Mouse (Mus musculus): ENCODE results near the gene Dab1. TPM values are rescaled to one million over a fixed set of nuclear protein-coding genes. Genes with fewer than 3 reads are reported as not detected.

The Dab1 gene
- total and polyA plus RNA-seq, 3 experiments = not detected

DNA sequence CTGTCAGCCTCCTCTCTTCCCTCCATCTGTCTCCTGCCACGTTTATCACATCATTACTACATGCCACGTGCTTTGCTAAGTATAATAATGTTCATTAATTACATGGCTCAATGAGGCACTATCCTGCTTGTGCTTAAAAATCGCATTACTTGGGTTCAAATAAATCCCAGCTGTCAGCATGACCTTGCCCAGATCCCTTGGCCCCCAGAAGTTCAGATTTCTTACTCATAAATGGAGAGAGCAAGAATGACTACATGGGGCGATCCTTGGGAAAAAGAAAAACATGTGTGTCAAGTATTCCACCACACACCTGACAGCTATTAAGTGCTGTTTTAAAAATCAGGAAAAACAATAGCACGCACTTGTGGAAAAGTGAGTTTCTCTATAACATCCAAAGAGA is 963.6 kb downstream of the Dab1 start:
- Histone ChIP-seq H3K27me3 (ENCODE audit: control insufficient read depth in 1 of 2, insufficient read depth in 2 of 2, low read length in 2 of 2) (no peaks in the 10 kb centered on the region), H3K9me3 (replicated peaks; ENCODE audit: insufficient read depth, low read length) (no peaks in the 10 kb centered on the region), H3K4me3 (ENCODE audit: control insufficient read depth in 1 of 2, insufficient read depth in 1 of 2, low read depth in 2 of 2, low read length in 2 of 2) (no peak overlapping the region), H3K9ac (ENCODE audit: control insufficient read depth, low read depth, low read length, poor library complexity, severe bottlenecking) (no peak overlapping the region), H3K79me2 (ENCODE audit: control insufficient read depth, insufficient read depth, low read length, poor library complexity) (no peaks in the 10 kb centered on the region), H3K4me1 (ENCODE audit: control insufficient read depth in 1 of 2, insufficient read depth in 2 of 2, low read length in 2 of 2) (no peaks in the 10 kb centered on the region), H3K36me3 (ENCODE audit: control insufficient read depth in 1 of 2, insufficient read depth in 2 of 2, low read length in 2 of 2) (no peaks in the 10 kb centered on the region), H3K27ac (ENCODE audit: control insufficient read depth, low read depth, low read length) (no peak overlapping the region)
- DNase-seq (ENCODE audit: low read depth, low spot score) = no peak
- TF ChIP-seq TCF12 (IDR thresholded peaks at IDR 0.05; ENCODE audit: low read depth, low read length) (no peak), USF2 (IDR thresholded peaks at IDR 0.05; ENCODE audit: borderline replicate concordance in 1 of 2, insufficient read depth in 1 of 2, low read depth in 1 of 2, low read length in 2 of 2) (no peak), MAFK (IDR thresholded peaks at IDR 0.05; ENCODE audit: borderline replicate concordance, low read depth, low read length) (no peak)

DNA sequence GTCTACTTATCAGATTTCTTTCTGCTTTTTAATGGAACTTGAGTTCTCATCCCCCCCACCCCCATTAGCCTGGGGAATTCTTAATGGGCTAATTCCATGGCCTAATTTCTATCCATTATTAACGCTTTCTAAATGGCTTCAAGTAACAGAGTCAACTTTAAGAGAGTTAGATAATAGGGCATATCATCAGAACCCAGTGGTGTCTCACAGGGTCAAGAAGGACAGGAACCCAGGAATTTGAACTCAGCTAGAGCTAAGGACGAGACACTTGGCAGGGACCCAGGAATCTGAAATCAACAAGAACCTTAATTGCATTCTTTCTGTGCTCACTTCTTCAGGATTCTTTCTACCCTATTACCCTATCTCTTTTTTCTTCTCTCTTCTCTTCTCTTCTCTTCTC is 968.7 kb downstream of the Dab1 start:
- no peak for DNase-seq (ENCODE audit: low read depth, low spot score)
- Histone ChIP-seq H3K36me3 (ENCODE audit: control insufficient read depth in 1 of 2, insufficient read depth in 2 of 2, low read length in 2 of 2) (no peaks in the 10 kb centered on the region), H3K4me1 (ENCODE audit: control insufficient read depth in 1 of 2, insufficient read depth in 2 of 2, low read length in 2 of 2) (no peaks in the 10 kb centered on the region), H3K79me2 (ENCODE audit: control insufficient read depth, insufficient read depth, low read length, poor library complexity) (no peaks in the 10 kb centered on the region), H3K27ac (ENCODE audit: control insufficient read depth, low read depth, low read length) (no peak overlapping the region), H3K27me3 (ENCODE audit: control insufficient read depth in 1 of 2, insufficient read depth in 2 of 2, low read length in 2 of 2) (no peaks in the 10 kb centered on the region), H3K9me3 (replicated peaks; ENCODE audit: insufficient read depth, low read length) (no peaks in the 10 kb centered on the region), H3K4me3 (ENCODE audit: control insufficient read depth in 1 of 2, insufficient read depth in 1 of 2, low read depth in 2 of 2, low read length in 2 of 2) (no peak overlapping the region), H3K9ac (ENCODE audit: control insufficient read depth, low read depth, low read length, poor library complexity, severe bottlenecking) (no peak overlapping the region)
- no peak for TF ChIP-seq HCFC1 (IDR thresholded peaks at IDR 0.05; ENCODE audit: low read depth, low read length)
- no peak for TF ChIP-seq ZC3H11A (IDR thresholded peaks at IDR 0.05; ENCODE audit: low read depth, low read length)
- TF ChIP-seq RAD21 (IDR thresholded peaks at IDR 0.05; ENCODE audit: low read depth, low read length) = no peak
- no peak for TF ChIP-seq EP300 (IDR thresholded peaks at IDR 0.05; ENCODE audit: low read depth in 1 of 2, low read length in 2 of 2)
- no peak for TF ChIP-seq TBP (IDR thresholded peaks at IDR 0.05; ENCODE audit: low read depth, low read length)
- TF ChIP-seq POLR2AphosphoS2 (IDR thresholded peaks at IDR 0.05; ENCODE audit: low read length) = no peak
- no peak for TF ChIP-seq RCOR1 (IDR thresholded peaks at IDR 0.05; ENCODE audit: low read depth, low read length)
- no peak for TF ChIP-seq TCF12 (IDR thresholded peaks at IDR 0.05; ENCODE audit: low read depth, low read length)
- no peak for TF ChIP-seq POLR2AphosphoS5 (IDR thresholded peaks at IDR 0.05; ENCODE audit: borderline replicate concordance, low read depth, low read length)
- TF ChIP-seq USF2 (IDR thresholded peaks at IDR 0.05; ENCODE audit: borderline replicate concordance in 1 of 2, insufficient read depth in 1 of 2, low read depth in 1 of 2, low read length in 2 of 2) = no peak
- TF ChIP-seq MAFK (IDR thresholded peaks at IDR 0.05; ENCODE audit: borderline replicate concordance, low read depth, low read length) = no peak
- no peak for TF ChIP-seq MAZ (IDR thresholded peaks at IDR 0.05; ENCODE audit: low read depth, low read length)
- TF ChIP-seq TAL1 (IDR thresholded peaks at IDR 0.05; ENCODE audit: low read length) = no peak
- TF ChIP-seq NRF1 (IDR thresholded peaks at IDR 0.05; ENCODE audit: insufficient read depth, low read depth, low read length, poor library complexity, severe bottlenecking) = no peak
- no peak for TF ChIP-seq E2F4 (IDR thresholded peaks at IDR 0.05; ENCODE audit: borderline replicate concordance, low read depth, low read length)

Measured in MEL (cell line).